Mouse (Mus musculus) cortical plate, adult 2 months (tissue): ENCODE results near the gene Dxo.
"Not testable (repeated sequence)": the region's sequence is repeated elsewhere in the genome, so short reads cannot be mapped to it uniquely, and the experiment has no call there.

Experiments used
- CTCF ChIP-seq: fragments of 200-500 bp; IDR thresholded peaks from 2 replicates; pipeline ENCODE4 v1.5.1; 2011; ENCODE audit warnings: mild to moderate bottlenecking, control low read depth, low read length; ENCODE audit not compliant: insufficient read depth; ENCODE audit errors: extremely low read depth
- POLR2A ChIP-seq: fragments of 200-500 bp; IDR thresholded peaks from 2 replicates; pipeline ENCODE4 v1.6.1; 2011; ENCODE audit warnings: mild to moderate bottlenecking, low read length, control low read depth; ENCODE audit not compliant: insufficient read depth; ENCODE audit errors: extremely low read depth

DNA sequence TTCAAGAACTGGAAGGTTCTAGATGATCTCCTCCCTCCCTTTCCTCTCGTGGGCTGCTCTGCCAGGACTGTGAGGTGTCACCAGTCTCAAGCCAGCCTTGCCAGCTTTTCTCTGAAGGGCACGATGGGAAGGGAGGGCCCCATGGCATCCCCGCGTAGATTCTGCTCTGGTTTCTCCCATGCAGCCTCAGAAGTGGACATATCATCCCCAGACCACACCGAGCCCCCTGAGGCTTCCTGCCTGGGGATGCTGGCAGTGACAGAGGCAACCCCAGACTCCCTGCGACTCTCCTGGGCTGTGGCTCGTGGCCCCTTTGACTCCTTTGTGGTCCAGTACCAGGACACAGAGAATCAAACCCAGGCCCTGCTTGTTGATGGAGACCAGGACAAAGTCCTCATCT lies 38.7 kb upstream of the Dxo start:
- not testable (repeated sequence) for TF ChIP-seq CTCF, POLR2A
